Mouse (Mus musculus) stomach, postnatal 0 days (tissue): ENCODE measurements around the gene Ptgfrn. TPM values are rescaled to one million over a fixed set of nuclear protein-coding genes. Genes with fewer than 3 reads are reported as not detected.

ENCODE experiments used
- ATAC-seq: fragments of 200-750 bp; cut with Nextera tagmentation; 2 replicates; pipeline ENCODE4 v1.8.0; 2017; ENCODE audit not compliant: low FRiP score, low TSS enrichment
- DNase-seq: peaks from one replicate; pipeline ENCODE4 v3.0.0-alpha.2; 2016; ENCODE audit warnings: low spot score
- H3K27ac ChIP-seq: fragments of 300-500 bp; sonication (generic); replicated peaks from 2 replicates; pipeline ENCODE4 v1.5.1; 2014; ENCODE audit warnings: mild to moderate bottlenecking, control low read depth
- H3K27me3 ChIP-seq: fragments of 300-500 bp; sonication (generic); 2 replicates; pipeline ENCODE4 v1.6.1; 2014; ENCODE audit warnings: low read length; ENCODE audit not compliant: control insufficient read depth, insufficient read depth
- H3K36me3 ChIP-seq: fragments of 300-500 bp; sonication (generic); 2 replicates; pipeline ENCODE4 v1.6.1; 2014; ENCODE audit warnings: low read length, mixed read lengths; ENCODE audit not compliant: control insufficient read depth, insufficient read depth
- H3K4me1 ChIP-seq: fragments of 300-500 bp; sonication (generic); replicated peaks from 2 replicates; pipeline ENCODE4 v1.6.1; 2014; ENCODE audit warnings: antibody characterized with exemption; ENCODE audit not compliant: control insufficient read depth, insufficient read depth
- H3K4me2 ChIP-seq: fragments of 300-500 bp; sonication (generic); replicated peaks from 2 replicates; pipeline ENCODE4 v1.6.1; 2014; ENCODE audit warnings: low read depth, mild to moderate bottlenecking, control low read depth, moderate library complexity
- H3K4me3 ChIP-seq: fragments of 300-500 bp; sonication (generic); 2 replicates; pipeline ENCODE4 v1.5.1; 2014; ENCODE audit warnings: low read depth, low read length, control low read depth
- H3K9ac ChIP-seq: fragments of 300-500 bp; sonication (generic); 2 replicates; pipeline ENCODE4 v1.6.1; 2014; ENCODE audit warnings: mild to moderate bottlenecking, low read length, control low read depth, mixed read lengths
- H3K9me3 ChIP-seq: fragments of 300-500 bp; sonication (generic); 2 replicates; pipeline ENCODE4 v1.6.1; 2016; ENCODE audit warnings: low read length; ENCODE audit not compliant: control insufficient read depth
- CTCF ChIP-seq: IDR thresholded peaks from 2 replicates; pipeline ENCODE4 v1.5.1; 2016; ENCODE audit warnings: antibody characterized with exemption, low read depth, mild to moderate bottlenecking, moderate library complexity
- EP300 ChIP-seq: optimal IDR thresholded peaks from 2 replicates; pipeline ENCODE3; 2016; ENCODE audit warnings: antibody characterized with exemption
- WGBS: fragments of 180-500 bp; shearing (Covaris S2); extraction: QIAGEN DNeasy Blood & Tissue Kit; methylation state at CpG from one replicate; pipeline ENCODE4 v1.1.7; 2014; 5-methylcytosine and 5-hydroxymethylcytosine counted together
- polyA plus RNA-seq: library from polyadenylated mRNA; unstranded; fragments of >200 nt; fragmentation: Nextera tagmentation; extraction: Ambion mirVana; gene quantifications from 2 replicates; pipeline ENCODE4 v1.2.1, GENCODE M21; 2015

Ptgfrn gene
- polyA plus RNA-seq, 1 experiment from 2014 or later: 5.8 TPM

DNA sequence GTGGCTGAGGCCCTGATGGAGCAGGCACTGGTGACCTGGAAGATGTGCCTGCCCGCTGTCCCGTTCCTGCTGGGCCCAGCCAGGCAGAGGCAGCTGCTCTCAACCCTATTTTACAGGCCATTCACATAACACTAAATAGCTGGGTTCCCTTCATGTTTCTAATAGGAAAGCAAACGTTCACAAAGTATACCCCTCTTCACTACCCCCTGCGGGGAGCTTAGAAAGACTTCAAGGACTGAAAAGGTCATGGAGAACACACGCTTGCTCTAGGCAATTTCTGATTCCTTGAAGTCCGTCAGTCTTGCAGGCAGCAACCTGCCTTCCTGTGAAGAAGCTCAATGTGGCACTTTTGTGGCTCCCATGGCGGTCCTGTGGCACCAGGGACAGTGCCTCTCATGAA, 68.1 kb downstream of the Ptgfrn start:
- Histone ChIP-seq H3K4me2 (no peak overlapping the region), H3K9ac (no peak overlapping the region), H3K9me3 (no peaks in the 10 kb centered on the region), H3K4me3 (no peak overlapping the region), H3K4me1 (no peaks in the 10 kb centered on the region), H3K27me3 (no peaks in the 10 kb centered on the region), H3K27ac (no peak overlapping the region), H3K36me3 (peaks cover 2% of the 10 kb centered on the region; the same call in 1 of the 2 replicates)
- WGBS: 87% methylated on average over 7 of the region's 7 CpGs
- ATAC-seq (no peak), DNase-seq (no peak)
- TF ChIP-seq CTCF: no peak
- no peak for TF ChIP-seq EP300

DNA sequence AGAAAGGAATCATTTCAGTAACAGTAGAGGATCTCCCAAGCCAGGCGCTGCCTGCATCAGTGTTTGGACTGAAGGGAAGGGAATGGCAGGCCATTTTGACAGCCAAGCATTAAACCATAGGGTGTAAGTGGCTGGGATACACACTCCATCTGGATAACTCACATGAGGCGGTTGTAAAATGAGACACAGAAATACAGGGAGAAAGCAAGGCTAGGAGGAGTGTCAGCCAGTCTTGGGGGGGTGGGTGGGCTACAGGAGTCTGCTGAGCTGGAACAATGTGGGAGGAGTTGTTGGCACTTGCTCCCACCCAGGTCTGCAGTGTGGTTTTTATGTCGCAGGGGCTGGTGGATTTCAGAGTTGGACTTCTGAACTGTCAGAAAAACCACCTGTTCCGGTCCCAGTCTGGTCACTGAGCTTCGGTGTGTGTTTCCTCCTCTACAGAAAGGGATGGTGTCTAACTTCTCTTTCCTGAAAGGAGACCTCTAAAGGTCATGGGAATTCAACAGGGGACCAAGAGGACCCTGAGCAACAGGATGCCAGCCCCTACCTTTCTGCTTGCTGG, 72.0 kb downstream of the Ptgfrn start:
- no peak for ATAC-seq
- 81% methylated on average over 5 of the region's 5 CpGs for WGBS
- Histone ChIP-seq H3K27me3 (no peaks in the 10 kb centered on the region), H3K9me3 (no peaks in the 10 kb centered on the region), H3K4me2 (no peak overlapping the region), H3K36me3 (peaks cover 2% of the 10 kb centered on the region; the same call in 1 of the 2 replicates), H3K27ac (no peak overlapping the region), H3K9ac (no peak overlapping the region), H3K4me1 (no peaks in the 10 kb centered on the region), H3K4me3 (no peak overlapping the region)
- DNase-seq: no peak
- TF ChIP-seq EP300: no peak
- TF ChIP-seq CTCF: no peak

DNA sequence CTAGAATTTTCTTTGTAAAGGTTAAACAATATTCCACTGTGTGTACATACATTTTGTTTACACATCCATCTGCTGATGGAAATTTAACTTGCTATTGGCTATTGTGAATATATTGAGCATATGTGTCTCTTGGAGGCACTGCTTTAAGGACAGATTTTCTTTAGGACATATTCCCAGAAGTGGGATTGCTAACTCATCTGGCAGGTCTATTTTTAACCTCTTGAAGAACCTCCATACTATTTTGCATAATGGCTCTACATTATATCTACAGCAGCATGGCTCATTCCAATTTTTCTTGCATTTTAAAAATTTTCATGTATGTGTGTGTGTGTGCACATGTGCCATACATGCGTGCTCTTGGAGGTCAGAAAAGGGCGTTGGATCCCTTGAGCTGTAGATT, 74.1 kb downstream of the Ptgfrn start:
- WGBS: 99% methylated on average over 2 of the region's 2 CpGs
- no peaks in the 10 kb centered on the region for H3K4me1 ChIP-seq
- no peak overlapping the region for H3K27ac ChIP-seq
- DNase-seq (no peak), ATAC-seq (no peak)
- no peaks in the 10 kb centered on the region for H3K36me3 ChIP-seq
- H3K27me3 ChIP-seq: no peaks in the 10 kb centered on the region
- no peaks in the 10 kb centered on the region for H3K9me3 ChIP-seq
- no peak overlapping the region for H3K4me3 ChIP-seq
- no peak for TF ChIP-seq CTCF
- TF ChIP-seq EP300: no peak
- no peak overlapping the region for H3K9ac ChIP-seq
- no peak overlapping the region for H3K4me2 ChIP-seq

DNA sequence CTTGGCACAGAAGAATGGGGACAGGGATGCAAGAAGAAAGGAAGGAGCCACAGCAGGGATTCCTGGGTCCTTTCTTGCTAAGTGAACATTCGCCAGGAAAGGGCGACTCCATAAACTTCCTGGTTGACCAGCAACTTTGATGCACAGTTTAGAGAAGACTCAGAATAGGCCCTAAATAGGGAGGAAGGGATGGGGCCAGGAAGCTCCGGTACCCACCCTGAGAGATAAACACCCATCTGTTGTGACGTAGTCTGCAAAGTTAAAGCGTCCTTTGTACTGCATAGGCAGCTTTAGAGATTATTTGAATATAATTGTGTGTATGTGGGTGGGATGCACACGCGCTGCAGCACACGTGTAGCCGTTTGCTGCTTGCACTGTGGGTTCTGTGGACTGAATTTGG, 75.6 kb downstream of the Ptgfrn start:
- no peak overlapping the region for H3K4me2 ChIP-seq
- H3K9ac ChIP-seq: no peak overlapping the region
- no peaks in the 10 kb centered on the region for H3K36me3 ChIP-seq
- H3K4me1 ChIP-seq: no peaks in the 10 kb centered on the region
- no peak overlapping the region for H3K27ac ChIP-seq
- no peak for DNase-seq
- TF ChIP-seq EP300 (no peak), CTCF (no peak)
- no peak overlapping the region for H3K4me3 ChIP-seq
- no peak for ATAC-seq
- H3K9me3 ChIP-seq: no peaks in the 10 kb centered on the region
- 80% methylated on average over 9 of the region's 9 CpGs for WGBS
- H3K27me3 ChIP-seq: no peaks in the 10 kb centered on the region

GRCm38 (mm10) chr3:101033644-101034043, 76.4 kb downstream of the Ptgfrn start:
- Histone ChIP-seq H3K36me3 (no peaks in the 10 kb centered on the region), H3K4me1 (no peaks in the 10 kb centered on the region), H3K4me2 (no peak overlapping the region), H3K9me3 (no peaks in the 10 kb centered on the region), H3K27me3 (no peaks in the 10 kb centered on the region), H3K27ac (peak overlapping the region; percentile 31; the same call in 1 of the 2 replicates), H3K4me3 (no peak overlapping the region), H3K9ac (no peak overlapping the region)
- TF ChIP-seq EP300: no peak
- no peak for TF ChIP-seq CTCF
- ATAC-seq (no peak), DNase-seq (no peak)
- 41% methylated on average over 4 of the region's 4 CpGs for WGBS

GRCm38 (mm10) chr3:101031456-101032142, 78.5 kb downstream of the Ptgfrn start:
- ATAC-seq (no peak), DNase-seq (peak; percentile 45)
- no peaks in the 10 kb centered on the region for H3K36me3 ChIP-seq
- no peak overlapping the region for H3K9ac ChIP-seq
- H3K4me3 ChIP-seq: no peak overlapping the region
- H3K4me2 ChIP-seq: no peak overlapping the region
- H3K9me3 ChIP-seq: no peaks in the 10 kb centered on the region
- no peaks in the 10 kb centered on the region for H3K4me1 ChIP-seq
- 43% methylated on average over 7 of the region's 7 CpGs for WGBS
- 0 out of 2 replicates have a peak overlapping the region, but pooled peaks have one; percentile 24 for H3K27ac ChIP-seq
- TF ChIP-seq CTCF (no peak), EP300 (no peak)
- no peaks in the 10 kb centered on the region for H3K27me3 ChIP-seq
